Mouse (Mus musculus): ENCODE measurements around the gene Rtp3.

DNA sequence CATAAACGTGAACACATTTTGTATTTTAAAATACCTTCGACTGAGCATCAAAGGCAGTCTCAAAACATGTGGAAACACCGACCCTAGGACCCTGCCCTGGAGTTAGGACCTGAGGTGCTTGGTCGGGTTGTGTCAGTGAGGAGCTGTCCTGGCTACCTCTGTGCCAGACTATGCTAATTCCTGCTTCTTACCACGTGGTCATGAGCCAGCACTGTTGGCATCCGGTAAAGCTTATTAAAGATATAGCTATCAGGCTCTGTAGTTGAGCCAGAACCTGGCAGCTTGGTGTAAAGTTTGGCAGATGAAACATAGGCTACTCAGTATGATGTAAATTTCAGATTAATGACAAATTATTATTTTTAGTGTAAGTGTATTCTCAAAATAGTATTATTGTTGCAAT is 38.0 kb downstream of the Rtp3 start:
- no peak for TF ChIP-seq POLR2A (IDR thresholded peaks at IDR 0.05; ENCODE audit: insufficient read depth, low read length)
- no peak for TF ChIP-seq CTCF (IDR thresholded peaks at IDR 0.05; ENCODE audit: low read depth, low read length)
- no peak for TF ChIP-seq EP300 (IDR thresholded peaks at IDR 0.05; ENCODE audit: insufficient read depth, low read depth, low read length)

Measured in ES-Bruce4 (cell line).